Mouse (Mus musculus): ENCODE results near the gene Ppp1cc. TPM values are rescaled to one million over a fixed set of nuclear protein-coding genes. Genes with fewer than 3 reads are reported as not detected.

Gene Ppp1cc
- total RNA-seq, 4 experiments from 2014 or later: 122 to 226 (median 188) TPM

GRCm38 (mm10) chr5:122213861-122214260, 55.8 kb downstream of the Ppp1cc start:
- no peak for DNase-seq

GRCm38 (mm10) chr5:122217636-122218035, 59.6 kb downstream of the Ppp1cc start:
- no peak for DNase-seq

- DNase-seq: no peak
Observed at GRCm38 (mm10) chr5:122218109-122218905, 60.2 kb downstream of the Ppp1cc start.

GRCm38 (mm10) chr5:122218928-122219327, 60.9 kb downstream of the Ppp1cc start:
- no peak for DNase-seq

GRCm38 (mm10) chr5:122219655-122220629, 61.9 kb downstream of the Ppp1cc start:
- no peak for DNase-seq

GRCm38 (mm10) chr5:122221085-122221484, 63.0 kb downstream of the Ppp1cc start:
- DNase-seq: no peak

- no peak for DNase-seq
Observed at GRCm38 (mm10) chr5:122224291-122224690, 66.2 kb downstream of the Ppp1cc start.

Other genes starting within 250 kb of the Ppp1cc start
- 10 to 100 TPM; 25.7 to 41.7 (median 33.2) TPM for gene Cux2, start 108.2 kb upstream of the Ppp1cc start, total RNA-seq (2022)
- gene Myl2, start 57.3 kb upstream of the Ppp1cc start, total RNA-seq (2022): not detected
- under 1 TPM in 1 of 4 experiments, not detected in 3; 0.22 TPM for gene Ccdc63, start 17.5 kb upstream of the Ppp1cc start, total RNA-seq (2022)
- 1 to 10 TPM; 1.8 to 8.0 (median 4.2) TPM for gene Hvcn1, start 48.5 kb downstream of the Ppp1cc start, total RNA-seq (2022)
- 10 to 100 TPM; 14.8 to 34.9 (median 23.1) TPM for gene Tctn1, start 106.2 kb downstream of the Ppp1cc start, total RNA-seq (2022)
- 10 to 100 TPM; 65.9 to 69.7 (median 68.8) TPM for gene Pptc7, start 126.1 kb downstream of the Ppp1cc start, total RNA-seq (2022)
- gene Rad9b, start 196.0 kb downstream of the Ppp1cc start, total RNA-seq (2022): 1 to 10 TPM; 2.4 to 5.4 (median 4.5) TPM
- gene Vps29, start 196.1 kb downstream of the Ppp1cc start, total RNA-seq (2022): 100 to 1,000 TPM; 147 to 170 (median 156) TPM
- 10 to 100 TPM; 31.5 to 38.5 (median 35.0) TPM for gene Gpn3, start 213.6 kb downstream of the Ppp1cc start, total RNA-seq (2022)
- gene Fam216a, start 214.1 kb downstream of the Ppp1cc start, total RNA-seq (2022): 10 to 100 TPM; 31.1 to 45.8 (median 38.8) TPM
- 100 to 1,000 TPM; 189 to 253 (median 205) TPM for gene Arpc3, start 233.6 kb downstream of the Ppp1cc start, total RNA-seq (2022)

All from adrenal gland, adult 8-10 months (tissue).